Mouse (Mus musculus) heart, embryonic 16.5 days (tissue): ENCODE data around the gene Mpnd. TPM values are rescaled to one million over a fixed set of nuclear protein-coding genes. Genes with fewer than 3 reads are reported as not detected.

Experiments
- ATAC-seq: fragments of 200-750 bp; cut with Nextera tagmentation; replicated peaks from 2 replicates; pipeline ENCODE4 v1.8.0; 2017; ENCODE audit warnings: moderate number of reproducible peaks; ENCODE audit not compliant: insufficient read depth, low FRiP score; ENCODE audit errors: extremely low read depth
- H3K27ac ChIP-seq: fragments of 300-500 bp; sonication (generic); 2 replicates; pipeline ENCODE4 v1.5.1; 2014; ENCODE audit warnings: mild to moderate bottlenecking, low read length, control low read depth, moderate library complexity
- H3K27me3 ChIP-seq: fragments of 300-500 bp; sonication (generic); 2 replicates; pipeline ENCODE4 v1.6.1; 2014; ENCODE audit warnings: low read length, mixed read lengths; ENCODE audit not compliant: control insufficient read depth, insufficient read depth
- H3K36me3 ChIP-seq: fragments of 300-500 bp; sonication (generic); 2 replicates; pipeline ENCODE4 v1.6.1; 2014; ENCODE audit not compliant: control insufficient read depth, insufficient read depth
- H3K4me1 ChIP-seq: fragments of 300-500 bp; sonication (generic); 2 replicates; pipeline ENCODE4 v1.6.1; 2014; ENCODE audit warnings: low read length, mixed read lengths; ENCODE audit not compliant: control insufficient read depth, insufficient read depth
- H3K4me2 ChIP-seq: fragments of 300-500 bp; sonication (generic); 2 replicates; pipeline ENCODE4 v1.6.1; 2014; ENCODE audit warnings: low read depth, mild to moderate bottlenecking, control low read depth, low read length
- H3K4me3 ChIP-seq: fragments of 300-500 bp; sonication (generic); 2 replicates; pipeline ENCODE4 v1.5.1; 2014; ENCODE audit warnings: mild to moderate bottlenecking, control low read depth, low read length
- H3K9ac ChIP-seq: fragments of 300-500 bp; sonication (generic); 2 replicates; pipeline ENCODE4 v1.6.1; 2014; ENCODE audit warnings: low read length, control low read depth
- H3K9me3 ChIP-seq: fragments of 300-500 bp; sonication (generic); replicated peaks from 2 replicates; pipeline ENCODE4 v1.6.1; 2016; ENCODE audit warnings: low read length; ENCODE audit not compliant: control insufficient read depth
- WGBS: fragments of 180-500 bp; shearing (Covaris S2); extraction: QIAGEN DNeasy Blood & Tissue Kit; methylation state at CpG from one replicate; pipeline ENCODE4 v1.1.7; 2014; 5-methylcytosine and 5-hydroxymethylcytosine counted together
- polyA plus RNA-seq: library from polyadenylated mRNA; unstranded; fragments of >200 nt; fragmentation: Nextera tagmentation; extraction: Ambion mirVana; gene quantifications from 2 replicates; pipeline ENCODE4 v1.2.1, GENCODE M21; 2015

Gene Mpnd
- 77.4 and 78.0 TPM in 2 replicates for polyA plus RNA-seq

DNA sequence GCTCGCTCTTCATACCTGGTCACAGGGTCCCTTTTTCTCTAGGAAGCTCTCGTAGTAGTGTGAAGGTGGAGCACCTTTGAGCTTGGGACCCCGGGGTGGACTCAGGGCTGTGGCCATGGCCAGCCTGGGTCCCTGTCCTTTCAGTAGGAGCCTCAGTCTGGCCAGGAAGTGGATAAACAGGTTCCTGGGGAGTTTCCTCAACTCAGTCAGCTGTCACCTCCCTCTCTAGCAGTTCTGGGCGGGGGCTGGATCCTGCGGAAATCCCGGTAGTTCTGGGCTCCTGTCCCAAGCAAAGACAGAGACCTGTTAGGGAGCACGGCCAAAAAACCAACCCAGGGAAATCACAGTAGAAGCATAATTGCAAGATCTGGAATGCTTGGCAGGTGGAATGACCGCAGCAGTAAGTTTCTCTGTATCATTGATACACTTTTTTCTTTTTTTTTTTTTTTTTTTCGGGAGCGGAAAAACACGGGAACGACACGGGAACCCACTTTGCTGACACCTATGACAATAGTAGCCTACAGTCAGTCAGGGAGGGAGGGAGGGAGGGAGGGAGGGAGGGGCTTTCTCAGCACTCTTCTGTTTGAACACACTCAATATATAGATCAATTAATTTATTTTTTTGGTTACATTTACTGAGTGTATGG, at the start of gene Mpnd, which contains the start of gene Stap2:
Mpnd (plus strand) TSS at position 297 of the 647 bp plus-strand sequence.
Stap2 (minus strand) TSS at position 170 of the 647 bp plus-strand sequence.
- H3K9ac ChIP-seq: peak within 1 kb of the TSS; percentile 64
- WGBS: 23% methylated on average over 13 of the region's 13 CpGs
- peak within 1 kb of the TSS; percentile 61 for H3K27ac ChIP-seq
- peak within 1 kb of the TSS; percentile 47 for H3K4me3 ChIP-seq
- H3K9me3 ChIP-seq: 0 out of 2 replicates have a peak, but pooled peaks cover 3% of the 10 kb centered on the region
- peak within 1 kb of the TSS; percentile 55 for H3K4me2 ChIP-seq
- H3K4me1 ChIP-seq: peaks cover 14% of the 10 kb centered on the region
- no peaks in the 10 kb centered on the region for H3K36me3 ChIP-seq
- ATAC-seq: no peak
- peaks cover 4% of the 10 kb centered on the region for H3K27me3 ChIP-seq

DNA sequence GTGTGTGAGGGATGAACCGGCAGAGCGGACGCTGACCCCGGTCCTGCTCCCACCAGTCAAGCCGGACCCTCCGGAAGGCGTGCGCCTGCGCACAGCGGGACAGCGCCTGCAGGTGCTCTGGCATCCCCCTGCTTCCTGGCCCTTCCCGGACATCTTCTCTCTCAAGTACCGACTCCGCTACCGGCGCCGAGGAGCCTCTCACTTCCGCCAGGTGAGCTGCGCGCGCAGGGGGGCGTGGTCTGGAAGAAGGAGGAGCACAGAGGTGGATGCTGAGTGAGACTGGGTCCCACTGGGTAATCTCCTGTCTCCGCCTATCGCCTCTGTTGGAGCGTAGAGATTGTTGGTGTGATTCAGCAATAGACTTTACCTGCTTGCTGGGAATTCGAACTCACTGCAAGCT, 49.4 kb upstream of the Mpnd start:
- Histone ChIP-seq H3K9ac (peak overlapping the region; percentile 37; the same call in 1 of the 2 replicates), H3K4me3 (peak overlapping the region; percentile 48), H3K9me3 (no peaks in the 10 kb centered on the region), H3K4me2 (peak overlapping the region; percentile 64), H3K27me3 (peaks cover 22% of the 10 kb centered on the region), H3K27ac (no peak overlapping the region), H3K36me3 (0 out of 2 replicates have a peak, but pooled peaks cover 2% of the 10 kb centered on the region), H3K4me1 (peaks cover 14% of the 10 kb centered on the region)
- ATAC-seq: no peak
- whole genome bisulfite sequencing: 1% methylated on average over 26 of the region's 26 CpGs

DNA sequence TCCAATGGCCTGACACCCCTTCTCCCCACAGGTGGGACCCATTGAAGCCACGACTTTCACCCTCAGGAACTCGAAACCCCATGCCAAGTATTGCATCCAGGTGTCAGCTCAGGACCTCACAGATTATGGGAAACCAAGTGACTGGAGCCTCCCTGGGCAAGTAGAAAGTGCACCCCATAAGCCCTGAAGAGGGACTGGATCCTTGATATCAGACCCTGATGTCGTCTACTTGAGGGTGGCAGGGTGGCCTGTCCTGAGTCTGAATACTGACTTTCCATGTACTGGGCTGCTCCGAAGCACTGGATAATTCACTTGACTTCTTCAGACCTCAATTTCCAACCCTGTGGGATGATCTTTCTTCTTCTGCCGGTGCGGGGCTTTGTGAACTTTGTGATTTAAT, 48.9 kb upstream of the Mpnd start:
- peaks cover 14% of the 10 kb centered on the region for H3K4me1 ChIP-seq
- WGBS: 36% methylated on average over 6 of the region's 6 CpGs

DNA sequence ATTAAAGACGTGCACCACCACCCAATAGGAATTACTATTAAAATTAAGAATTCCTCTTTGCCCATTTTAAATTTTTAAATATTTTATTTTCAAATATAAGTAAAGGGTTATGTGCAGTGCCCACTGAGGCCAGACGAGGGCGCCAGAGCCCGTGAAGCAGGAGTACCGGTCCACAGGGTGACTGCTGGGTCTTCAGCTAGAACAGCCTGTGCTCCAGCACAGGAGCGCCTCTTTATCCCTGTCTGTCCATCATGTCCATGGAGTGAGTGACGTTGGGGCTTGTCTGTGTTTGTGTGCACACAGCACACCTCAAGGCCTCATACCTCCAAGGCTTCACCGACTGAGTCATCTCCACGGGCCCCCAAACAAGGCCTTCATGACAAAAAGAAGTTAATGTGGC, 48.3 kb upstream of the Mpnd start:
- no peak overlapping the region for H3K4me3 ChIP-seq
- ATAC-seq: no peak
- WGBS: 14% methylated on average over 9 of the region's 9 CpGs
- H3K9me3 ChIP-seq: no peaks in the 10 kb centered on the region
- H3K27me3 ChIP-seq: peaks cover 22% of the 10 kb centered on the region
- no peak overlapping the region for H3K27ac ChIP-seq
- H3K4me2 ChIP-seq: no peak overlapping the region
- peaks cover 9% of the 10 kb centered on the region for H3K36me3 ChIP-seq
- no peak overlapping the region for H3K9ac ChIP-seq
- H3K4me1 ChIP-seq: peaks cover 14% of the 10 kb centered on the region

More for the DNA sequence above, 48.9 kb upstream of the Mpnd start:
- H3K4me3 ChIP-seq: peak overlapping the region; percentile 48
- H3K9me3 ChIP-seq: no peaks in the 10 kb centered on the region
- H3K36me3 ChIP-seq: peaks cover 3% of the 10 kb centered on the region; the same call in 1 of the 2 replicates
- H3K9ac ChIP-seq: no peak overlapping the region
- peak overlapping the region; percentile 64 for H3K4me2 ChIP-seq
- H3K27me3 ChIP-seq: peaks cover 22% of the 10 kb centered on the region
- no peak overlapping the region for H3K27ac ChIP-seq
- ATAC-seq: no peak

DNA sequence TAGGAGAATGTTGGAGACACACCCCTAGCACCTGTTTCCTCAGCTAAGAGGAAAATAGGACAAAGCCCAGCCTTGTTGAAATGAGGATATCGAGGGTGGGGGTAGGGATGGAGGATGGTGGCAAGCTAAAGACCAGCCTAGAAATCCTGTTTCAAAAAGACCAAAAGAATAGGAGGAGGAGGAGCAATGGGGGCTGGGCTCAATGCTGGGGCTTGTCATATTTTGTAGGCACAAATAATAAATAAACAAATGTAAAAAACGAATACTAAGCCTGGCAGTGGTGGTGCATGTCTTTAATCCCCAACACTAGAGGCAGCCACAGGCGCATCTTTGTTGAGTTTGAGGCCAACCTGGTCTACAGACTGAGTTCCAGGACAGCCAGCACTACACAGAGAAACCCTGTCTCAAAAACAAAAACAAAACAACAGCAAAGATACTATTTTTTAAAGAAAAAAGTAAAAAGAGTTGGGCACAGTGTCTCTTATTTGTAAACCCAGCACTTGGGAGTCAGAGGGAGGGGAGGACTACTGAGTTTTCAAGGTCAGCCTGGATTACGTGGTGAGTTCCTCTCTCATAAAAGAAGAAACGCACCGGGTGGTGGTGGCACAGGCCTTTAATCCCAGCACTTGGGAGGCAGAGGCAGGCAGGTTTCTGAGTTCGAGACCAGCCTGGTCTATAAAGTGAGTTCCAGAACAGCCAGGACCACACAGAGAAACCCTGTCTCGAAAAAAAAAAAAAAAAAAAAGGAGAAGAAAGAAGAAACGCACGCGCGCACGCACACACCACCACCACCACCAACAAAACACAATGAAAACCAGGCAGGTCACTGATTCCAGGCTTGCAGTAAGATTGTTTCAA, 47.6 kb upstream of the Mpnd start:
- Histone ChIP-seq H3K4me2 (peak overlapping the region; percentile 66), H3K9ac (peak overlapping the region; percentile 72), H3K4me1 (peaks cover 14% of the 10 kb centered on the region), H3K27ac (peak overlapping the region; percentile 98), H3K9me3 (no peaks in the 10 kb centered on the region), H3K27me3 (peaks cover 22% of the 10 kb centered on the region), H3K4me3 (peak overlapping the region; percentile 73), H3K36me3 (peaks cover 11% of the 10 kb centered on the region)
- ATAC-seq: no peak
- 74% methylated on average over 13 of the region's 13 CpGs for WGBS

DNA sequence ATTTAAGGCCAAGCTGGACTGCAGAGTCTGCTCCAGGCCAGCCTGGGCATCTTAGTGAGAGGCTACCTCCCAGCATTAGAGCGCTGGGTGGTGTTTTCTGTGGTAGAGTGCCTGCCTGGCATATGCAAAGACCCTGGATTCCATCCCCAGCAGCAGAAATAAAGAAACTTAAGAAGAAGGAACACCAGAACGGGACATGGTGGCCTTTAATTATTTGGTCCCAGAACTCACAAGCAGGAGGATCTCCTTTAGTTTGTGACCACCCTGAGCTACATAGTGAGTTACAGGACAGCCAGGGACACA, 47.0 kb upstream of the Mpnd start:
- peak overlapping the region; percentile 72 for H3K9ac ChIP-seq
- 38% methylated on average over 2 of the region's 2 CpGs for WGBS
- H3K27me3 ChIP-seq: peaks cover 22% of the 10 kb centered on the region
- H3K36me3 ChIP-seq: peaks cover 11% of the 10 kb centered on the region
- H3K4me1 ChIP-seq: peaks cover 14% of the 10 kb centered on the region
- H3K27ac ChIP-seq: peak overlapping the region; percentile 98
- ATAC-seq: no peak
- H3K4me3 ChIP-seq: peak overlapping the region; percentile 73
- peak overlapping the region; percentile 66 for H3K4me2 ChIP-seq
- H3K9me3 ChIP-seq: no peaks in the 10 kb centered on the region

DNA sequence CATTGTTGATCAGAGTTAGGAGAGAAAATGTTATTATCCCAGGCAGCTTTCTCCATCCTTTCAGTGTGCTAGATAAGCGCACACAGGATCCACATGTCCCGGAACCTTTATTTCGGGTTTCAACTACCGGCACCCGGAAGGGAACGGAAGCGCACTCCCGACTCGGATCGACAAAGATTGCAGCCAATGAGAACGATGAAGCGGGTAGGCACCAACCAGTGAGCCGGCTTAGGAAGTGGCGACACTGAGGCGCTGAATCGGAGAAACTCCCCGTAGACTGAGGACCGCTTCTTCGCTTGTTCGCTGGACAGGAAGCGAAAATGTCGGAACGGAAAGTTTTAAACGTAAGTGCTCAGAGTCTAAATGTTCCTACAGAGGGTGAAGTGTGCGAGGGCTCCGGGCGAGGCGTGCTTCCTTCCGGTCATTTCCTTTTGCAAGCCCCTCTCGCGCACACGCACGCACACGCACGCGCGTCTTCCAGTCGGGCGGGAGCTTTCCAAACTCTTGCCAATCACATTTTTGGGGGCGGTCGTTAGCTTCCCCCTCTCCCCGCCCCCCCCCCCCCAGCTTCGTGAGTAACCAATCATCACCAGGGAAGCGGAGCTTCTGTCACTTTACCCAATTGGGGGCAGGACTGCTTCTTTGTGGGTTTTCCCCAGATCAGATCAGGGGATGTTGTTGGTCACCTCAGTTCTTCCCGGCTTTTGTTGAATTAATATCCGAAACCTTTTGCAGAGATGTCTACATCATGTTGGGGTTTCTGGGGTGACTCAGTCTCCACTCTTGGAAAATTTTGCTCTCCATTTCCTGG, 46.4 kb upstream of the Mpnd start, which contains the start of gene Yju2:
Yju2 (plus strand) TSS at position 182 of the 811 bp plus-strand sequence.
- H3K4me2 ChIP-seq: peak within 1 kb of the TSS; percentile 66
- peak within 1 kb of the TSS; percentile 98 for H3K27ac ChIP-seq
- H3K36me3 ChIP-seq: peaks cover 11% of the 10 kb centered on the region
- WGBS: under 1% methylated on average over 45 of the region's 46 CpGs
- H3K4me3 ChIP-seq: peak within 1 kb of the TSS; percentile 73
- ATAC-seq: peak; percentile 92
- H3K9me3 ChIP-seq: no peaks in the 10 kb centered on the region
- H3K27me3 ChIP-seq: peaks cover 18% of the 10 kb centered on the region
- H3K4me1 ChIP-seq: peaks cover 14% of the 10 kb centered on the region
- H3K9ac ChIP-seq: peak within 1 kb of the TSS; percentile 82

DNA sequence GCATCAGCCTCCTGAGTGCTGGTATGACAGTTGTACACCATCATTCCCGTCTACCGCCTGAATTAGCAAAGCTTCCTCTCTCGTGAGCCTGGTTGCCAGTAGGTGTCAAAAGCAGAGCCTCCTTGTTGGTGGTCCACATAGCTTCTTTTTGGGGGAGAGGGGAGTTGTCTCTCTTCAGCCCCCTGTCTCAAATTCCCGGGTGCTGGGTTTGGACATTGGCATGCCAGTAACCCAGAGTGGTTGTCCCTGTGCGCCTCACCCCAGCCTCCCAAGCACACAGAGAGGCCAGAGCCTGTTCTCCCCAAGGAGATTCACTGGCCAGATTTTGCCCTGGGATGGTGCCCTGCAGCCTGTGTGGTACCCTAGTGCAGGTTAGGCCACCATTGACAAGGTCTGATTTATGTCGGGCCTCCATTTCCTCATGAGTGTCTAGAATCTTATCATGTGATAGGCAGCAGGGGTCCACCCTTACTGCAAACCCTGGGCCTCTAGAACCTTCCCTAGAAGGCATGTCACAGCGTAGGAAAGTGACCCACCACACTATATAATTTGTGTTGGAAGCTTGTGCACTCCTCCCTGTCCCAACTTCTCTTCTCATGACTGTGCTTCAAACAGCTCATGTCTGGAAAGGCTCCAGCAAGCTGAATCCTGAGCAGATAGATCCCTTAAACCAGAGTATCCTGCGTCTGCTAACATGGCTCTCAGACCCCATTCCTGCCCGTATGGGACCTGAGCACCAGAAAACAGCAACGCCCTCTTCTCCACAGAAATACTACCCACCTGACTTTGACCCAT, 45.4 kb upstream of the Mpnd start:
- H3K4me3 ChIP-seq: peak overlapping the region; percentile 73
- H3K27me3 ChIP-seq: peaks cover 8% of the 10 kb centered on the region; the same call in 1 of the 2 replicates
- peak overlapping the region; percentile 98 for H3K27ac ChIP-seq
- no peaks in the 10 kb centered on the region for H3K9me3 ChIP-seq
- no peak for ATAC-seq
- H3K4me2 ChIP-seq: peak overlapping the region; percentile 66
- H3K36me3 ChIP-seq: peaks cover 14% of the 10 kb centered on the region
- peak overlapping the region; percentile 82 for H3K9ac ChIP-seq
- 69% methylated on average over 10 of the region's 10 CpGs for WGBS
- H3K4me1 ChIP-seq: peaks cover 14% of the 10 kb centered on the region
